Mouse (Mus musculus) embryonic facial prominence, embryonic 12.5 days (tissue): ENCODE results near the gene Dmbx1. TPM values are rescaled to one million over a fixed set of nuclear protein-coding genes. Genes with fewer than 3 reads are reported as not detected.

Experiments
- ATAC-seq: fragments of 200-750 bp; cut with Nextera tagmentation; 2 replicates; pipeline ENCODE4 v1.8.0; 2017; ENCODE audit not compliant: insufficient number of reproducible peaks, insufficient read depth, low FRiP score, low TSS enrichment
- H3K27ac ChIP-seq: fragments of 300-500 bp; sonication (generic); 2 replicates; pipeline ENCODE4 v1.5.1; 2016; ENCODE audit warnings: mild to moderate bottlenecking
- H3K27me3 ChIP-seq: fragments of 300-500 bp; sonication (generic); 2 replicates; pipeline ENCODE4 v1.6.1; 2016; ENCODE audit warnings: mild to moderate bottlenecking, moderate library complexity
- H3K36me3 ChIP-seq: fragments of 300-500 bp; sonication (generic); 2 replicates; pipeline ENCODE4 v1.6.1; 2016; ENCODE audit warnings: mild to moderate bottlenecking
- H3K4me1 ChIP-seq: fragments of 300-500 bp; sonication (generic); 2 replicates; pipeline ENCODE4 v1.6.1; 2016
- H3K4me2 ChIP-seq: fragments of 300-500 bp; sonication (generic); replicated peaks from 2 replicates; pipeline ENCODE4 v1.6.1; 2016; ENCODE audit warnings: mild to moderate bottlenecking, moderate library complexity
- H3K4me3 ChIP-seq: fragments of 300-500 bp; sonication (generic); 2 replicates; pipeline ENCODE4 v1.5.1; 2016; ENCODE audit warnings: mild to moderate bottlenecking
- H3K9ac ChIP-seq: fragments of 300-500 bp; sonication (generic); 2 replicates; pipeline ENCODE4 v1.6.1; 2016; ENCODE audit warnings: mild to moderate bottlenecking, moderate library complexity
- H3K9me3 ChIP-seq: fragments of 300-500 bp; sonication (generic); 2 replicates; pipeline ENCODE4 v1.6.1; 2016; ENCODE audit warnings: mild to moderate bottlenecking, moderate library complexity
- WGBS: fragments of 180-500 bp; shearing (Covaris S2); methylation state at CpG from one replicate; pipeline ENCODE4 v1.1.7; 2016; 5-methylcytosine and 5-hydroxymethylcytosine counted together
- polyA plus RNA-seq: library from polyadenylated mRNA; unstranded; fragments of >200 nt; fragmentation: Nextera tagmentation; extraction: Ambion mirVana; gene quantifications from 2 replicates; pipeline ENCODE4 v1.2.1, GENCODE M21; 2016

Dmbx1 gene
- polyA plus RNA-seq, 1 experiment from 2014 or later = 1.4 TPM

GRCm38 (mm10) chr4:115908641-115909040 is 31.1 kb downstream of the Dmbx1 start:
- Histone ChIP-seq H3K9ac (no peak overlapping the region), H3K4me3 (no peak overlapping the region)

GRCm38 (mm10) chr4:115907994-115908393 is 31.7 kb downstream of the Dmbx1 start:
- no peak for ATAC-seq
- WGBS = 67% methylated on average over 1 of the region's 1 CpGs
- peaks cover 12% of the 10 kb centered on the region for H3K4me1 ChIP-seq
- H3K9me3 ChIP-seq = no peaks in the 10 kb centered on the region
- peaks cover 61% of the 10 kb centered on the region for H3K27me3 ChIP-seq
- H3K4me3 ChIP-seq = no peak overlapping the region
- H3K4me2 ChIP-seq = no peak overlapping the region
- no peaks in the 10 kb centered on the region for H3K36me3 ChIP-seq
- H3K9ac ChIP-seq = no peak overlapping the region
- H3K27ac ChIP-seq = no peak overlapping the region

More at GRCm38 (mm10) chr4:115908641-115909040, 31.1 kb downstream of the Dmbx1 start:
- Histone ChIP-seq H3K9me3 (no peaks in the 10 kb centered on the region), H3K36me3 (no peaks in the 10 kb centered on the region), H3K4me1 (peaks cover 12% of the 10 kb centered on the region), H3K27ac (no peak overlapping the region), H3K4me2 (no peak overlapping the region), H3K27me3 (peaks cover 57% of the 10 kb centered on the region)
- no peak for ATAC-seq
- WGBS = 15% methylated on average over 7 of the region's 7 CpGs

GRCm38 (mm10) chr4:115906791-115907190 is 32.9 kb downstream of the Dmbx1 start:
- 83% methylated on average over 3 of the region's 3 CpGs for WGBS
- H3K9me3 ChIP-seq = no peaks in the 10 kb centered on the region
- H3K4me3 ChIP-seq = no peak overlapping the region
- H3K36me3 ChIP-seq = no peaks in the 10 kb centered on the region
- no peak overlapping the region for H3K9ac ChIP-seq
- no peak overlapping the region for H3K27ac ChIP-seq
- H3K4me1 ChIP-seq = peaks cover 9% of the 10 kb centered on the region
- no peak overlapping the region for H3K4me2 ChIP-seq
- ATAC-seq = no peak
- peaks cover 71% of the 10 kb centered on the region for H3K27me3 ChIP-seq

GRCm38 (mm10) chr4:115905701-115906100 is 34.0 kb downstream of the Dmbx1 start:
- ATAC-seq = no peak
- no peak overlapping the region for H3K9ac ChIP-seq
- 4% methylated on average over 7 of the region's 7 CpGs for WGBS

GRCm38 (mm10) chr4:115904375-115904774 is 35.4 kb downstream of the Dmbx1 start:
- 0 out of 2 replicates have a peak overlapping the region, but pooled peaks have one; percentile 10 for H3K9ac ChIP-seq
- 0 out of 2 replicates have a peak, but pooled peaks have one; percentile 36 for ATAC-seq

More at GRCm38 (mm10) chr4:115905701-115906100, 34.0 kb downstream of the Dmbx1 start:
- Histone ChIP-seq H3K9me3 (no peaks in the 10 kb centered on the region), H3K27me3 (peaks cover 80% of the 10 kb centered on the region), H3K4me2 (no peak overlapping the region), H3K4me1 (peaks cover 4% of the 10 kb centered on the region; the same call in 1 of the 2 replicates), H3K36me3 (no peaks in the 10 kb centered on the region), H3K27ac (no peak overlapping the region), H3K4me3 (no peak overlapping the region)

GRCm38 (mm10) chr4:115902816-115903215 is 36.9 kb downstream of the Dmbx1 start:
- no peak for ATAC-seq

More at GRCm38 (mm10) chr4:115904375-115904774, 35.4 kb downstream of the Dmbx1 start:
- Histone ChIP-seq H3K27me3 (peaks cover 93% of the 10 kb centered on the region), H3K36me3 (no peaks in the 10 kb centered on the region), H3K4me3 (no peak overlapping the region), H3K4me2 (no peak overlapping the region), H3K27ac (no peak overlapping the region), H3K4me1 (peaks cover 4% of the 10 kb centered on the region; the same call in 1 of the 2 replicates), H3K9me3 (no peaks in the 10 kb centered on the region)
- 5% methylated on average over 12 of the region's 12 CpGs for WGBS

GRCm38 (mm10) chr4:115897901-115898631 is 41.7 kb downstream of the Dmbx1 start:
- Histone ChIP-seq H3K27me3 (peaks cover 68% of the 10 kb centered on the region), H3K27ac (no peak overlapping the region)
- under 1% methylated on average over 54 of the region's 56 CpGs for WGBS

More at GRCm38 (mm10) chr4:115902816-115903215, 36.9 kb downstream of the Dmbx1 start:
- H3K4me2 ChIP-seq = no peak overlapping the region
- H3K4me1 ChIP-seq = peaks cover 7% of the 10 kb centered on the region
- no peak overlapping the region for H3K9ac ChIP-seq
- H3K27me3 ChIP-seq = peaks cover 94% of the 10 kb centered on the region
- H3K36me3 ChIP-seq = no peaks in the 10 kb centered on the region
- no peaks in the 10 kb centered on the region for H3K9me3 ChIP-seq
- no peak overlapping the region for H3K27ac ChIP-seq
- WGBS = 18% methylated on average over 5 of the region's 5 CpGs
- H3K4me3 ChIP-seq = no peak overlapping the region

GRCm38 (mm10) chr4:115894281-115894680 is 45.4 kb downstream of the Dmbx1 start:
- no peaks in the 10 kb centered on the region for H3K9me3 ChIP-seq
- peaks cover 66% of the 10 kb centered on the region for H3K27me3 ChIP-seq
- H3K9ac ChIP-seq = no peak overlapping the region
- peaks cover 17% of the 10 kb centered on the region for H3K4me1 ChIP-seq
- 9% methylated on average over 3 of the region's 3 CpGs for WGBS
- no peak overlapping the region for H3K4me2 ChIP-seq
- H3K36me3 ChIP-seq = no peaks in the 10 kb centered on the region
- H3K27ac ChIP-seq = no peak overlapping the region
- no peak overlapping the region for H3K4me3 ChIP-seq
- ATAC-seq = no peak

More at GRCm38 (mm10) chr4:115897901-115898631, 41.7 kb downstream of the Dmbx1 start:
- no peaks in the 10 kb centered on the region for H3K9me3 ChIP-seq
- H3K9ac ChIP-seq = peak overlapping the region; percentile 47; the same call in 1 of the 2 replicates
- peaks cover 9% of the 10 kb centered on the region for H3K4me1 ChIP-seq
- ATAC-seq = peak; percentile 13; the same call in 1 of the 2 replicates
- no peaks in the 10 kb centered on the region for H3K36me3 ChIP-seq
- peak overlapping the region; percentile 42 for H3K4me3 ChIP-seq
- peak overlapping the region; percentile 89 for H3K4me2 ChIP-seq

- Histone ChIP-seq H3K4me1 (peaks cover 8% of the 10 kb centered on the region; the same call in 1 of the 2 replicates), H3K4me3 (peak within 1 kb of the TSS; percentile 22), H3K27me3 (peaks cover 46% of the 10 kb centered on the region), H3K4me2 (peak within 1 kb of the TSS; percentile 44), H3K27ac (no peak within 1 kb of the TSS), H3K9me3 (no peaks in the 10 kb centered on the region), H3K36me3 (no peaks in the 10 kb centered on the region), H3K9ac (no peak within 1 kb of the TSS)
- WGBS = under 1% methylated on average over 31 of the region's 31 CpGs
- no peak for ATAC-seq
These were observed 49.2 kb downstream of the Dmbx1 start, which contains the start of gene 6430628N08Rik for GRCm38 (mm10) chr4:115890553-115890952. 6430628N08Rik (plus strand) TSS chr4:115890665.

- H3K27me3 ChIP-seq = peaks cover 50% of the 10 kb centered on the region
- H3K9me3 ChIP-seq = no peaks in the 10 kb centered on the region
These were observed 49.7 kb downstream of the Dmbx1 start for GRCm38 (mm10) chr4:115890066-115890465.

GRCm38 (mm10) chr4:115886875-115887274 is 52.9 kb downstream of the Dmbx1 start:
- ATAC-seq = no peak
- Histone ChIP-seq H3K36me3 (no peaks in the 10 kb centered on the region), H3K27ac (no peak overlapping the region), H3K4me3 (no peak overlapping the region), H3K27me3 (peaks cover 45% of the 10 kb centered on the region), H3K4me1 (peaks cover 8% of the 10 kb centered on the region; the same call in 1 of the 2 replicates), H3K9ac (no peak overlapping the region), H3K4me2 (no peak overlapping the region), H3K9me3 (no peaks in the 10 kb centered on the region)
- 52% methylated on average over 1 of the region's 1 CpGs for WGBS

More at GRCm38 (mm10) chr4:115890066-115890465, 49.7 kb downstream of the Dmbx1 start:
- Histone ChIP-seq H3K4me2 (peak overlapping the region; percentile 44), H3K9ac (no peak overlapping the region), H3K27ac (no peak overlapping the region), H3K36me3 (no peaks in the 10 kb centered on the region), H3K4me3 (peak overlapping the region; percentile 22), H3K4me1 (peaks cover 8% of the 10 kb centered on the region; the same call in 1 of the 2 replicates)
- no peak for ATAC-seq
- WGBS = 10% methylated on average over 6 of the region's 6 CpGs

- peaks cover 8% of the 10 kb centered on the region; the same call in 1 of the 2 replicates for H3K4me1 ChIP-seq
These were observed 53.9 kb downstream of the Dmbx1 start for GRCm38 (mm10) chr4:115885846-115886245.

More at GRCm38 (mm10) chr4:115885846-115886245, 53.9 kb downstream of the Dmbx1 start:
- no peak overlapping the region for H3K4me3 ChIP-seq
- no peak overlapping the region for H3K27ac ChIP-seq
- peaks cover 35% of the 10 kb centered on the region for H3K27me3 ChIP-seq
- no peaks in the 10 kb centered on the region for H3K9me3 ChIP-seq
- ATAC-seq = no peak
- H3K36me3 ChIP-seq = no peaks in the 10 kb centered on the region
- WGBS = 70% methylated on average over 3 of the region's 3 CpGs
- no peak overlapping the region for H3K9ac ChIP-seq
- no peak overlapping the region for H3K4me2 ChIP-seq
